Mouse (Mus musculus): ENCODE measurements around the gene Cd244a.
A peak's percentile ranks its signal among the peaks of the same experiment; 100 is the strongest.

GRCm38 (mm10) chr1:171658561-171658991 lies 99.6 kb downstream of the Cd244a start:
- TF ChIP-seq EP300 (IDR thresholded peaks at IDR 0.05; ENCODE audit: low read length) (no peak), ZNF384 (IDR thresholded peaks at IDR 0.05; ENCODE audit: low read depth, low read length) (no peak), HCFC1 (IDR thresholded peaks at IDR 0.05; ENCODE audit: low read depth, low read length) (no peak), CHD2 (IDR thresholded peaks at IDR 0.05; ENCODE audit: low read length) (no peak), BHLHE40 (IDR thresholded peaks at IDR 0.05; ENCODE audit: low read depth, low read length) (peak; percentile 45; the same call in 1 of the 2 replicates), RAD21 (IDR thresholded peaks at IDR 0.05; ENCODE audit: low read depth, low read length) (peak; percentile 74), MAX (IDR thresholded peaks at IDR 0.05; ENCODE audit: low read length) (no peak), CTCF (conservative IDR thresholded peaks at IDR 0.05 in 1 of 2, IDR thresholded peaks at IDR 0.05 in 1 of 2; ENCODE audit: low read depth in 2 of 2, low read length in 2 of 2) (peak in 1 of 2 experiments; percentile 72; a peak in 2 of 4 replicates), NRF1 (IDR thresholded peaks at IDR 0.05; ENCODE audit: low read depth, low read length) (no peak), POLR2A (IDR thresholded peaks at IDR 0.05; ENCODE audit: low read depth, low read length) (no peak)

All from CH12.LX (cell line).